Mouse (Mus musculus): Measurements from ENCODE around the gene Tmsb4x.

GRCm38 (mm10) chrX:167195228-167195649, 13.9 kb downstream of the Tmsb4x start:
- no peak for TF ChIP-seq CTCF (conservative IDR thresholded peaks at IDR 0.05; ENCODE audit: insufficient read depth, insufficient read length, low read depth, low read length)
- TF ChIP-seq POLR2A (IDR thresholded peaks at IDR 0.05; ENCODE audit: low read depth, low read length), result no peak
